Mouse (Mus musculus): ENCODE data around the gene Sirt3. TPM values are rescaled to one million over a fixed set of nuclear protein-coding genes. Genes with fewer than 3 reads are reported as not detected.

Gene Sirt3
- polyA plus RNA-seq, 1 experiment = 17.9 TPM

GRCm38 (mm10) chr7:140864761-140865160 is 17.3 kb downstream of the Sirt3 start:
- no peak overlapping the region for H3K27ac ChIP-seq (ENCODE audit: insufficient read depth, low read length)
- H3K9me3 ChIP-seq (replicated peaks; ENCODE audit: control insufficient read depth, insufficient read depth, low read length, poor library complexity, severe bottlenecking) = no peaks in the 10 kb centered on the region

GRCm38 (mm10) chr7:140860728-140861127 is 21.4 kb downstream of the Sirt3 start:
- TF ChIP-seq POLR2A (IDR thresholded peaks at IDR 0.05; ENCODE audit: insufficient read depth, low read length) = no peak
- TF ChIP-seq CTCF (IDR thresholded peaks at IDR 0.05; ENCODE audit: low read depth, low read length) = no peak
- no peak for TF ChIP-seq EP300 (IDR thresholded peaks at IDR 0.05; ENCODE audit: insufficient read depth, low read depth, low read length)
- peaks cover 3% of the 10 kb centered on the region for H3K4me1 ChIP-seq (ENCODE audit: control insufficient read depth, insufficient read depth, low read length)
- H3K9me3 ChIP-seq (replicated peaks; ENCODE audit: control insufficient read depth, insufficient read depth, low read length, poor library complexity, severe bottlenecking) = no peaks in the 10 kb centered on the region
- no peak overlapping the region for H3K4me3 ChIP-seq (ENCODE audit: low read depth, low read length)
- H3K27me3 ChIP-seq (ENCODE audit: control insufficient read depth, insufficient read depth, low read length, poor library complexity, severe bottlenecking) = no peaks in the 10 kb centered on the region
- H3K27ac ChIP-seq (ENCODE audit: insufficient read depth, low read length) = no peak overlapping the region
- peaks cover 39% of the 10 kb centered on the region for H3K36me3 ChIP-seq (ENCODE audit: control insufficient read depth, insufficient read depth, low read length, poor library complexity, severe bottlenecking)
- H3K9ac ChIP-seq (ENCODE audit: low read depth, poor library complexity, severe bottlenecking) = no peak overlapping the region

More at GRCm38 (mm10) chr7:140864761-140865160, 17.3 kb downstream of the Sirt3 start:
- H3K4me3 ChIP-seq (ENCODE audit: low read depth, low read length) = no peak overlapping the region
- H3K27me3 ChIP-seq (ENCODE audit: control insufficient read depth, insufficient read depth, low read length, poor library complexity, severe bottlenecking) = no peaks in the 10 kb centered on the region
- TF ChIP-seq POLR2A (IDR thresholded peaks at IDR 0.05; ENCODE audit: insufficient read depth, low read length) (no peak), EP300 (IDR thresholded peaks at IDR 0.05; ENCODE audit: insufficient read depth, low read depth, low read length) (no peak)
- H3K36me3 ChIP-seq (ENCODE audit: control insufficient read depth, insufficient read depth, low read length, poor library complexity, severe bottlenecking) = peaks cover 37% of the 10 kb centered on the region
- no peak overlapping the region for H3K9ac ChIP-seq (ENCODE audit: low read depth, poor library complexity, severe bottlenecking)
- H3K4me1 ChIP-seq (ENCODE audit: control insufficient read depth, insufficient read depth, low read length) = no peaks in the 10 kb centered on the region

- peaks cover 3% of the 10 kb centered on the region for H3K4me1 ChIP-seq (ENCODE audit: control insufficient read depth, insufficient read depth, low read length)
- no peak for TF ChIP-seq EP300 (IDR thresholded peaks at IDR 0.05; ENCODE audit: insufficient read depth, low read depth, low read length)
- H3K36me3 ChIP-seq (ENCODE audit: control insufficient read depth, insufficient read depth, low read length, poor library complexity, severe bottlenecking) = peaks cover 39% of the 10 kb centered on the region
- no peaks in the 10 kb centered on the region for H3K9me3 ChIP-seq (replicated peaks; ENCODE audit: control insufficient read depth, insufficient read depth, low read length, poor library complexity, severe bottlenecking)
- H3K27ac ChIP-seq (ENCODE audit: insufficient read depth, low read length) = no peak overlapping the region
- no peak overlapping the region for H3K9ac ChIP-seq (ENCODE audit: low read depth, poor library complexity, severe bottlenecking)
- no peaks in the 10 kb centered on the region for H3K27me3 ChIP-seq (ENCODE audit: control insufficient read depth, insufficient read depth, low read length, poor library complexity, severe bottlenecking)
- H3K4me3 ChIP-seq (ENCODE audit: low read depth, low read length) = no peak overlapping the region
These were observed 22.1 kb downstream of the Sirt3 start for GRCm38 (mm10) chr7:140859997-140860396.

- H3K4me1 ChIP-seq (ENCODE audit: control insufficient read depth, insufficient read depth, low read length) = peaks cover 3% of the 10 kb centered on the region
- no peak overlapping the region for H3K9ac ChIP-seq (ENCODE audit: low read depth, poor library complexity, severe bottlenecking)
- no peaks in the 10 kb centered on the region for H3K9me3 ChIP-seq (replicated peaks; ENCODE audit: control insufficient read depth, insufficient read depth, low read length, poor library complexity, severe bottlenecking)
- no peak for TF ChIP-seq POLR2A (IDR thresholded peaks at IDR 0.05; ENCODE audit: insufficient read depth, low read length)
- TF ChIP-seq CTCF (IDR thresholded peaks at IDR 0.05; ENCODE audit: low read depth, low read length) = no peak
- TF ChIP-seq EP300 (IDR thresholded peaks at IDR 0.05; ENCODE audit: insufficient read depth, low read depth, low read length) = no peak
- peak overlapping the region; percentile 84 for H3K4me3 ChIP-seq (ENCODE audit: low read depth, low read length)
- no peaks in the 10 kb centered on the region for H3K27me3 ChIP-seq (ENCODE audit: control insufficient read depth, insufficient read depth, low read length, poor library complexity, severe bottlenecking)
- no peak overlapping the region for H3K27ac ChIP-seq (ENCODE audit: insufficient read depth, low read length)
- H3K36me3 ChIP-seq (ENCODE audit: control insufficient read depth, insufficient read depth, low read length, poor library complexity, severe bottlenecking) = peaks cover 46% of the 10 kb centered on the region
These were observed 23.4 kb downstream of the Sirt3 start for GRCm38 (mm10) chr7:140858746-140859145.

GRCm38 (mm10) chr7:140857550-140858505 is 24.3 kb downstream of the Sirt3 start, which contains the start of gene Bet1l:
Bet1l (minus strand) TSS chr7:140857577.
- Histone ChIP-seq H3K4me3 (ENCODE audit: low read depth, low read length) (peak within 1 kb of the TSS; percentile 84), H3K9ac (ENCODE audit: low read depth, poor library complexity, severe bottlenecking) (peak within 1 kb of the TSS; percentile 85), H3K27me3 (ENCODE audit: control insufficient read depth, insufficient read depth, low read length, poor library complexity, severe bottlenecking) (no peaks in the 10 kb centered on the region), H3K36me3 (ENCODE audit: control insufficient read depth, insufficient read depth, low read length, poor library complexity, severe bottlenecking) (peaks cover 41% of the 10 kb centered on the region), H3K9me3 (replicated peaks; ENCODE audit: control insufficient read depth, insufficient read depth, low read length, poor library complexity, severe bottlenecking) (no peaks in the 10 kb centered on the region), H3K27ac (ENCODE audit: insufficient read depth, low read length) (peak within 1 kb of the TSS; percentile 20), H3K4me1 (ENCODE audit: control insufficient read depth, insufficient read depth, low read length) (peaks cover 3% of the 10 kb centered on the region)
- TF ChIP-seq CTCF (IDR thresholded peaks at IDR 0.05; ENCODE audit: low read depth, low read length) (no peak), POLR2A (IDR thresholded peaks at IDR 0.05; ENCODE audit: insufficient read depth, low read length) (no peak), EP300 (IDR thresholded peaks at IDR 0.05; ENCODE audit: insufficient read depth, low read depth, low read length) (no peak)
